ENCODE assay signal across 28 mouse cellular contexts in genomic region chr12:104385987-104386386, GRCm38 (mm10). TPM values are rescaled to one million over a fixed set of nuclear protein-coding genes. Genes with fewer than 3 reads are reported as not detected.
"Had no signal": no experiment of that assay in that cellular context is flagged by ENCODE, and none has a peak within 500 bp of the region (broad histone marks: within the 10 kb centered on the region; RNA-seq: fewer than 3 reads in every experiment).

No protein-coding gene starts in this region.

RNA-seq across cellular contexts. Expression of gene Serpina3n, which starts 20.5 kb away (rescaled TPM):
- total RNA-seq: hematopoietic stem cell, adult 5-6 weeks had no signal
- polyA plus RNA-seq: heart, embryonic 11.5 days; intestine, embryonic 14.5 days; kidney, embryonic 15.5 days; limb, embryonic 10.5 days; liver, embryonic 11.5 days had no signal

RNA-seq across cellular contexts. Expression of gene Serpina3k, which starts 47.7 kb away (rescaled TPM):
- total RNA-seq: gastrocnemius, postnatal 14 days; heart, postnatal 14 days; heart, postnatal 36 days; hematopoietic stem cell, adult 5-6 weeks; hindbrain, postnatal 0 days; layer of hippocampus, adult 2 months; layer of hippocampus, postnatal 10 days; layer of hippocampus, postnatal 25 days; left cerebral cortex, adult 2 months; left cerebral cortex, postnatal 14 days; left cerebral cortex, postnatal 36 days had no signal
- polyA plus RNA-seq: heart, adult 2 months; heart, embryonic 11.5 days; heart, embryonic 13.5 days; heart, embryonic 15.5 days; hindbrain, embryonic 11.5 days; hindbrain, embryonic 13.5 days; hindbrain, embryonic 15.5 days; hindbrain, postnatal 0 days; intestine, embryonic 14.5 days; intestine, embryonic 16.5 days; kidney, embryonic 15.5 days; kidney, postnatal 0 days; limb, embryonic 10.5 days; limb, embryonic 13.5 days; limb, embryonic 15.5 days; liver, embryonic 11.5 days; liver, embryonic 13.5 days had no signal

RNA-seq across cellular contexts. Expression of gene Serpina3m, which starts 47.7 kb away (rescaled TPM):
- total RNA-seq: gastrocnemius, postnatal 14 days; heart, adult 2 months; heart, postnatal 14 days; heart, postnatal 36 days; hematopoietic stem cell, adult 5-6 weeks; hindbrain, postnatal 0 days; layer of hippocampus, postnatal 10 days; left cerebral cortex, adult 2 months; left cerebral cortex, postnatal 14 days; left cerebral cortex, postnatal 36 days had no signal
- polyA plus RNA-seq: heart, adult 2 months; heart, embryonic 11.5 days; heart, embryonic 13.5 days; heart, embryonic 15.5 days; heart, postnatal 0 days; hindbrain, embryonic 11.5 days; hindbrain, embryonic 13.5 days; hindbrain, embryonic 15.5 days; hindbrain, postnatal 0 days; intestine, embryonic 14.5 days; intestine, embryonic 16.5 days; kidney, embryonic 15.5 days; kidney, postnatal 0 days; limb, embryonic 10.5 days; limb, embryonic 13.5 days; limb, embryonic 15.5 days; liver, embryonic 11.5 days; liver, embryonic 13.5 days had no signal
